Mouse (Mus musculus) cerebellum, postnatal 10 days (tissue): Measurements from ENCODE around the gene Frmd8.

Experiments
- DNase-seq, 2 experiments: peaks; one replicate each; pipeline ENCODE4 v3.0.0; 2021; ENCODE audit warnings: mixed read lengths in 2 of 2

The Frmd8 gene

GRCm38 (mm10) chr19:5837606-5838005, 37.5 kb downstream of the Frmd8 start:
- no peak for DNase-seq

- no peak for DNase-seq
Observed at GRCm38 (mm10) chr19:5836941-5837572, 38.0 kb downstream of the Frmd8 start.

- DNase-seq: no peak
Observed at GRCm38 (mm10) chr19:5835922-5836430, 39.1 kb downstream of the Frmd8 start.

- no peak for DNase-seq
Observed at GRCm38 (mm10) chr19:5835054-5835921, 39.8 kb downstream of the Frmd8 start.

- no peak for DNase-seq
Observed at GRCm38 (mm10) chr19:5834260-5834925, 40.7 kb downstream of the Frmd8 start.

- no peak for DNase-seq
Observed at GRCm38 (mm10) chr19:5833287-5834100, 41.6 kb downstream of the Frmd8 start.

GRCm38 (mm10) chr19:5832326-5832725, 42.7 kb downstream of the Frmd8 start:
- no peak for DNase-seq

- no peak for DNase-seq
Observed at GRCm38 (mm10) chr19:5831958-5832320, 43.1 kb downstream of the Frmd8 start.

- DNase-seq: no peak
Observed at GRCm38 (mm10) chr19:5831224-5831957, 43.7 kb downstream of the Frmd8 start.

GRCm38 (mm10) chr19:5830776-5831175, 44.3 kb downstream of the Frmd8 start:
- DNase-seq: no peak

GRCm38 (mm10) chr19:5829958-5830615, 45.0 kb downstream of the Frmd8 start:
- DNase-seq: no peak

GRCm38 (mm10) chr19:5828905-5829304, 46.2 kb downstream of the Frmd8 start:
- no peak for DNase-seq

GRCm38 (mm10) chr19:5828155-5828554, 46.9 kb downstream of the Frmd8 start:
- DNase-seq: no peak

GRCm38 (mm10) chr19:5827456-5828154, 47.5 kb downstream of the Frmd8 start:
- DNase-seq: no peak

GRCm38 (mm10) chr19:5827044-5827443, 48.0 kb downstream of the Frmd8 start:
- DNase-seq: no peak

GRCm38 (mm10) chr19:5826731-5827002, 48.4 kb downstream of the Frmd8 start:
- no peak for DNase-seq

GRCm38 (mm10) chr19:5825901-5826730, 49.0 kb downstream of the Frmd8 start:
- no peak for DNase-seq

- DNase-seq: peak; percentile 67
Observed at GRCm38 (mm10) chr19:5824826-5825617, 50.1 kb downstream of the Frmd8 start.
